In genomic region chr1:90753869-90754563, GRCm38 (mm10) we compare ENCODE assay signal across 8 mouse cellular contexts.
DNase-seq lines count a peak whose midpoint lies in the region.

No protein-coding gene starts in this region.

- peak; percentile 56 for DNase-seq in gastrocnemius, adult 18-20 months (ENCODE audit: low spot score)
- DNase-seq in gastrocnemius, postnatal 10 days, result no peak
- DNase-seq in Muller cell, postnatal 12 days (ENCODE audit: inconsistent ontology term), result peak; percentile 79
- peak; percentile 71 to 72 for DNase-seq in heart, adult 18-20 months
- DNase-seq in lung, postnatal 10 days, result peak; percentile 52
- DNase-seq in T-cell, adult 2 months (ENCODE audit: low spot score), result no peak
- DNase-seq in adrenal gland, adult (ENCODE audit: inconsistent age in 2 of 2, low spot score in 1 of 2), result no peak
- no peak for DNase-seq in liver

Comparison
In these comparisons a context has a peak if more than half of its experiments do, and no peak if none do; other contexts are left out.
1. DNase-seq: peak in gastrocnemius, adult 18-20 months (single experiment), Muller cell, postnatal 12 days (single experiment), heart, adult 18-20 months (2 of 2) and lung, postnatal 10 days (single experiment); none in gastrocnemius, postnatal 10 days (single experiment), T-cell, adult 2 months (single experiment), adrenal gland, adult (0 of 2) and liver (single experiment).